Mouse (Mus musculus) megakaryocyte, adult 5-6 weeks (primary cell): ENCODE measurements around the gene Brwd1. TPM values are rescaled to one million over a fixed set of nuclear protein-coding genes. Genes with fewer than 3 reads are reported as not detected.
"Not testable (repeated sequence)": the region's sequence is repeated elsewhere in the genome, so short reads cannot be mapped to it uniquely, and the experiment has no call there.

Source experiments
- ATAC-seq: 2 replicates; pipeline ENCODE4 v1.8.0; 2016; ENCODE audit warnings: mild to moderate bottlenecking, inconsistent platforms; ENCODE audit not compliant: poor library complexity, severe bottlenecking
- total RNA-seq, 2 experiments: library from RNA; stranded (forward) in 1 of 2; stranded (reverse) in 1 of 2; fragments of 153-499, 151-499 nt in 1 of 2; fragments of 221-1000, 200-1000 nt in 1 of 2; gene quantifications; 2 replicates each; pipeline versions ENCODE4 v1.2.3 to v1.2.4; 2015 to 2017

The Brwd1 gene
- total RNA-seq, 2 experiments from 2014 or later: 28.7 to 32.3 TPM

- ATAC-seq: peak; percentile 97
Observed at GRCm38 (mm10) chr16:95990462-95991121, 91.7 kb downstream of the Brwd1 start, which contains the start of gene Psmg1. TSS of gene Psmg1 (minus strand) at chr16:95990960.

DNA sequence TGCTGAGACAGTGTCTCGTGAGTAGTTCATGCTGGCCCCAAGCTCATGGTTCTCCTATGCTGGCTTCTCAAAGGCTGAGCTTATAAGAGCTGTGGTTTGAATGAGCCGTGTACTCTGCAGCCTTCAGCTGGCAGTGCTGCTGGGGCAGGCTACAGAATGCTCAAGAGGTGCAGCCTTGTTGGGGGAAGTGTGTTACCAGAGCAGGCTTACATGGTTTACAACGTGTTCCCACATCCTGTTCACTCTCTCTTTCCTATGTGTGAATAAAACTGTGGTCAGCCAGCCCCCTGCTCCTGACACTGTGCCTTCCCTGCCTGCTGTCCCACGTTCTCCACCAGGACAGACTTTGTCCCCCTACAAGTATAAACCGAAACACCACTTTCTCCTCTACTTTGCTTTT, 97.4 kb downstream of the Brwd1 start:
- peak; percentile 59 for ATAC-seq

DNA sequence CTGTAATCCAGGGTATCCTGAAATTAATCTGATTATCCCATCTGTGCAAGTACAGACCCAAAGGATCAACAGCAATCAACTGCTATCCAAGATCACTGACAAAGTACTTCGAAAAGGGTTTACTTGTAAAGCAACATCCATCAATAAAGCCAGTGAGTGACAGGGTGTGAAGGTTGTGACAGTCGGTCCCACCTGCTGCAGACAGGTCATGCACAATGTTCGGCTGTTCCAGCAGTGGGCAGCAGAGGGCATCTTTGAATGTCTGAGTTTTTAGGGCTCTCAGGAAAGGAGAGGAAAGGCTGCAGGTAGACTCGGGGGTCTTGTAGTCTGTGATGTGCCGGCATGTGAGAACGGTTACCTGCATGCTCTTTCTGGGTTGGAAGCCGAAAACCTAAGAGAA, 98.7 kb downstream of the Brwd1 start:
- peak; percentile 76 for ATAC-seq

DNA sequence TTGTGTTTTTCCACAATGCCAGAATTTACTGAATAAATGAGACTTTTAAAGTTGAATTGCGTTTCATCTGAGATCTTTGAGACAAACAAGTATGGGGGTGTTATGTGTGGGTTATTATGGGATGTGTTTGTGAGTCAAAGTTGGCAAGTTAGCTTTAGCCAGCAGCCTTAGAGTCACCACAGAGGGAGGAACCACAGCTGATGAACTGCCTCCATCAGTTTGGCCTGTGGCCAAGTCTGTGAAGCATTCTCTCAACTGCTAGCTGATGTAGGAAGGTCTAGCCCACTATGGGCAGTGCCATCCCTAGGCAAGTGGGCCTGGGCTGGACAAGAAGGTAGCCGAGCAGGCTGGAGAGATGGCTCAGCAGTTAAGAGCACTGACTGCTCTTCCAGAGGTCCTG, 111.5 kb downstream of the Brwd1 start:
- no peak for ATAC-seq

DNA sequence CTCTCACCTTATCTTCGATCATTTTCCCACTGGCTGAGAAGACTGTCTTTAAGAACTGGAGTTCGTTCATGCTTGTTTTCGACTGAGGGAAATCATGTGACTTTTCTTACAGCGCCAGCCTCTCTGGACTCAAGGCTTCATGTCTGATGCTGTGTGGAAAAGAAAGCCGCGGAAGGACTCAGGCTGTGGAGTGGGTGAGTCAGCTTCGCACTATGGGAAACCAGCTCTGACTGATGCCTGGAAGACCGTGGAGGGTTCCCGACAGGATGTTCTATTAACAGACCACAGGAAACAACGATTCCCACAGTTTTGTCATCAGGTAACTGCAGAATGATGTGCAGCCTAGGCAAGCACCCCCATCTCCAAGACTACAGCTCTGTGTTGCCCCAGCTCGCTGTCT, 114.9 kb downstream of the Brwd1 start:
- no peak for ATAC-seq

- ATAC-seq: peak; percentile 64
Observed at GRCm38 (mm10) chr16:95964427-95965023, 117.8 kb downstream of the Brwd1 start.

GRCm38 (mm10) chr16:95961484-95961883, 120.8 kb downstream of the Brwd1 start:
- ATAC-seq: not testable (repeated sequence)

- not testable (repeated sequence) for ATAC-seq
Observed at GRCm38 (mm10) chr16:95960689-95961088, 121.6 kb downstream of the Brwd1 start.

- no peak for ATAC-seq
Observed at GRCm38 (mm10) chr16:95958080-95958479, 124.2 kb downstream of the Brwd1 start.

DNA sequence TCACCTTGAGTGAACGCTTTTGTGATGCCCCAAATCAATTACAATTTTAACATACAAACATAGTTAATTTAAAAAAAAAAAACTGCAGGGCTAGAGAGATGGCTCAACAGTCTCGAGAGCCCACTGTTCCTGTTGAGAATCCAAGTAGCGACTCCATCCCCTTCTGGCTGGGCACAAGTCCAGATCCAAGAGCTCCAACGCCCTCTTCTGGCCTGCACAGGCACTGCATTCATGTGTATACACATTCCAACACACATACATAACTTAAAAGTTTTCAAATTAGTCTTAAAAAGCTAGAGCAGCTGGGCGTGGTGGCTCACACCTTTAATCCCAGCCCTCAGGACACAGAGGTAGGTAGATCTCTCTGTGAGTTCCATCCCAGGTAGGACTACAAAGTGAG, 125.7 kb downstream of the Brwd1 start:
- no peak for ATAC-seq

DNA sequence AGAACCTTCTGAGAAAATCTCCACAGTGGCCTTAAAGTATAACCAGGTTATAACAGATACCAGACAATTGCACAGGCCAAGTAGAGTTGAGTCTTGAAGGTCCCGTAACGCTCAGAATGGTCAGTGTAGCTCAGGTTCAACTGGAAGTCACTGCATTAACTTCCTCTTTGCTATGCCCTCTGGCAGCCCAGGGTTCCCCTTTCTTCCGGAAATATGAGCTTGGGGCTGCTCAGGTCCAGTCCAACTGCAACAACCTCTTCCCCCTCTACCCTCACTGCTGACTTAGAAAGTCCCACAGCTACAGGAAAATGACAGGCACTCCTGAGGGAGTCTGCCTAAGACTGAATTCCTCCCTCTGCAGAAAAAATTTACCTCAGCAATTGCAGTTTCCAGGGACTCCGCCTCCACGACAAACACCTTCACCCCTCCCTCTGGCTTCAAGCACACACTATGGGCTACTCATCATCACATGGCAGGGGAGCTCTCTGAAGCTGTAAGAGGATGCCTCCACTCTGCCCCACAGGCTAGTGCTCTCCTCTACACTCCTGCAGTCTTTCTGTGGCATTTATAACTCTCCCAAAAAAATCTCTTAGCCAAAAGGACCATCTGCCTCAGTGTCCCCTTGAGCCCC, 126.5 kb downstream of the Brwd1 start:
- ATAC-seq: peak; percentile 94

- ATAC-seq: no peak
Observed at GRCm38 (mm10) chr16:95954341-95954740, 128.0 kb downstream of the Brwd1 start.

DNA sequence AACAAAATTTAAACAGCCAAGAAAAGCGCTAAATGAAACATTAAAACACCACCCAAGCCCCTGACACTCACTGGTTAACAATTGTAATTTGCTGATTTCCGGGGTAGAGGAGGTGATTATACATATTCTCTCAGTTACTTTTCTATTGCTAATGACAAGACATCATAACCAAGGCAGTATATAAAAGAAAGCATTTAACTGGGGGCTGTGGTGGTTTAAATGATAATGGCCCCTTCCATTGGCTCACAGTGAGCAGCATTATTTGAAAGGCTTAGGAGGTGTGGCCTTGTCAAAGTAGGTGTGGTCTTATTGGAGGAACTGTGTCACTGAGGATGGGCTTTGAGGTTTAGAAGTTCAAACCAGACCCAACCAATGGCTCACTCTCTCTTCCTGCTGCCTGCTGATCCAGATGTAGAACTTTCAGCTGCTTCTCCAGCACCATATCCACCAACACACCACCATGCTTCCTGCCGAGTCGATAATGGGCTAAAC, 129.1 kb downstream of the Brwd1 start:
- ATAC-seq: no peak

DNA sequence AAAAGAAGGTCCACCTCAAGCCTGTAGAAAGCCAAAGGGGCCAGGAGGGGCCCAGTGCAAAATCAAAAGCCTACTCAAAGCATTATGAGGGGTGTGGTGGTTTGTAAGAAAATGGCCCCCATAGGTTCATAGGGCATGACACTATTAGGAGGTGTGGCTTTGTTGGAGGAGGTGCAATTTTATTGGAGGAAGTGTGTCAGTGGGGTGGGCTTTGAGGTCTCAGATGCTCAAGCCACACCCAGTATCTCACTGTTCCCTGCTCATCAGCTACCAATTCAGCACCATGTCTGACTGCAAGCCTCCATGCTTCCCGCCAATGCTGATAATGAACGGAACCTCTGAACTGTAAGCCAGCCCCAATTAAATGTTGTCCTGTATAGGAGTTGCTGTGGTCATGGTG, 130.9 kb downstream of the Brwd1 start:
- ATAC-seq: no peak

DNA sequence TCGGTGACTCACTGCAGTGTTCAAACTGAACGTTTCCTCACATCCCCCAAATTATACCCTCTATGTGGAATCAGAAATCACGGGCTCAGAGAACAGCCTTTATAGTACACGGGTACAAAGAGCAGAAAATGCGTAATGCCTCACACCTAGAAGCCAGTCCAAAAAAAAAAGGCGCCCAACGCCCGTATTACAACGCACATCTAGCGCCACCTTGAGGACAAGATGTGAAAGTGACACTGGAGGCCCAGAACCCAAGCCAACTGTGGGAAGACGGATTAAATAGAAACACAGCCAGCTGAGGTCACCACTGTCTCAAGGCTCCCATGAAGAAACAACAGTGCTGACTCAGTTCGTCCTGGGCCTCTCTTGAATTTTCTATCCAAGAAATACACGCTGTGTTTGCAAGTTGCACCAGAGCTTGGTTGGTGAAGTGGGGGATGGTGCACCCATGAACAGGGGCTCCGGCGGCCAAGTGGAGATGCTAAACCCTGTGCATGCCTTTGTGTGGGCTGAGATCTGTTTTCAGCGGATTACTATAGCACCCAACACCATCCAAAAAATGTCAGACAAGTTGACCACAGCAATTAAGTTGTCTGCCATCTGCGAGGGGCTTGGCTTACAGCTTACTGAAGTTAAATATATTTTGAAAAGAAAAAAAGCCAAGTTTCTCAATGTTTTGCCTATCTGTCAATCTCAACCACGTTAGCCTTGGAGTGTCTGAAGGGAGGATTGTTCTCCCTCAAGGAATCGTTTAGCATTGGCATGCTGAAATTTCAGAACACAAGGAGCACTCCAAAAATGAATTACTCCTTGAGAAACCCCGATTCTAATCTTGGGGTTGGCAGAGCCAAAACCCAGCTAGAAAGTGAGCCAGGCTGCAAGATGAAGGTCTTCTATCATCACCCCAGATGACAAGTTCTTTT, 136.7 kb downstream of the Brwd1 start:
- peak; percentile 95 for ATAC-seq

GRCm38 (mm10) chr16:95943186-95943585, 139.1 kb downstream of the Brwd1 start:
- no peak for ATAC-seq

Other genes with a start within 250 kb of the Brwd1 start
- gene Psmg1, start 91.6 kb downstream of the Brwd1 start, total RNA-seq (2015): 20.2 and 21.6 TPM in 2 replicates
- gene Psmg1, start 91.6 kb downstream of the Brwd1 start, total RNA-seq (2017): 19.3 and 32.2 TPM in 2 replicates
- 41.8 and 53.3 TPM in 2 replicates for gene Hmgn1, start 45.2 kb upstream of the Brwd1 start, total RNA-seq (2015)
- 71.5 and 75.2 TPM in 2 replicates for gene Hmgn1, start 45.2 kb upstream of the Brwd1 start, total RNA-seq (2017)
- gene Wrb, start 62.9 kb upstream of the Brwd1 start, total RNA-seq (2015): 4.4 and 5.5 TPM in 2 replicates
- gene Wrb, start 62.9 kb upstream of the Brwd1 start, total RNA-seq (2017): 6.0 and 7.1 TPM in 2 replicates
- not detected in 2 replicates for gene Lca5l, start 109.7 kb upstream of the Brwd1 start, total RNA-seq (2015)
- 0.12 and 0.15 TPM in 2 replicates for gene Lca5l, start 109.7 kb upstream of the Brwd1 start, total RNA-seq (2017)
- 0.76 and 0.89 TPM in 2 replicates for gene Sh3bgr, start 117.9 kb upstream of the Brwd1 start, total RNA-seq (2015)
- gene Sh3bgr, start 117.9 kb upstream of the Brwd1 start, total RNA-seq (2017): not detected in 2 replicates
- gene B3galt5, start 153.3 kb upstream of the Brwd1 start, total RNA-seq (2015): not detected in 2 replicates
- gene B3galt5, start 153.3 kb upstream of the Brwd1 start, total RNA-seq (2017): 0.08 TPM in 1 of 2 replicates, not detected in the other